ENCODE assay signal across 17 mouse cellular contexts in genomic region chr7:113141846-113142683, GRCm38 (mm10).
A peak's percentile ranks its signal among the peaks of the same experiment; 100 is the strongest.
DNase-seq lines count a peak whose midpoint lies in the region; ATAC-seq lines count a peak whose summit lies in the region.
"Had no signal": no experiment of that assay in that cellular context is flagged by ENCODE, and none has a peak within 500 bp of the region (broad histone marks: within the 10 kb centered on the region; RNA-seq: fewer than 3 reads in every experiment).

No protein-coding gene starts in this region.

- H3K9me3 ChIP-seq in hindbrain, embryonic 11.5 days (ENCODE audit: control insufficient read depth, low read length): no peaks in the 10 kb centered on the region
- H3K9me3 ChIP-seq in hindbrain, embryonic 12.5 days (replicated peaks): no peaks in the 10 kb centered on the region
- no peaks in the 10 kb centered on the region for H3K9me3 ChIP-seq in hindbrain, embryonic 13.5 days
- H3K9me3 ChIP-seq in neural tube, embryonic 12.5 days: no peaks in the 10 kb centered on the region
- H3K9me3 ChIP-seq: embryonic facial prominence, embryonic 12.5 days had no signal

- H3K9ac ChIP-seq in hindbrain, embryonic 11.5 days (ENCODE audit: low read depth, low read length): no peak overlapping the region
- H3K9ac ChIP-seq in hindbrain, embryonic 12.5 days: no peak overlapping the region
- no peak overlapping the region for H3K9ac ChIP-seq in hindbrain, embryonic 13.5 days
- H3K9ac ChIP-seq in neural tube, embryonic 12.5 days: no peak overlapping the region
- H3K9ac ChIP-seq: embryonic facial prominence, embryonic 12.5 days; liver, embryonic 14.5 days had no signal

- no peak overlapping the region for H3K27ac ChIP-seq in hindbrain, embryonic 11.5 days (ENCODE audit: low read depth, low read length)
- H3K27ac ChIP-seq in hindbrain, embryonic 12.5 days: no peak overlapping the region; the same call in 1 of the 2 replicates
- H3K27ac ChIP-seq in hindbrain, embryonic 13.5 days: no peak overlapping the region
- no peak overlapping the region for H3K27ac ChIP-seq in neural tube, embryonic 12.5 days
- H3K27ac ChIP-seq: embryonic facial prominence, embryonic 12.5 days; liver, embryonic 14.5 days had no signal

- H3K27me3 ChIP-seq in hindbrain, embryonic 11.5 days (ENCODE audit: control insufficient read depth, insufficient read depth, low read length): no peaks in the 10 kb centered on the region
- H3K27me3 ChIP-seq in hindbrain, embryonic 12.5 days: peaks cover 9% of the 10 kb centered on the region
- peaks cover 9% of the 10 kb centered on the region for H3K27me3 ChIP-seq in hindbrain, embryonic 13.5 days
- H3K27me3 ChIP-seq in neural tube, embryonic 12.5 days (replicated peaks): no peaks in the 10 kb centered on the region

- 39% methylated on average over 10 of the region's 10 CpGs for WGBS in hindbrain, embryonic 11.5 days
- WGBS in hindbrain, embryonic 12.5 days: 30% methylated on average over 10 of the region's 10 CpGs
- WGBS in hindbrain, embryonic 13.5 days: 25% methylated on average over 10 of the region's 10 CpGs
- 33% methylated on average over 10 of the region's 10 CpGs for WGBS in neural tube, embryonic 12.5 days

- H3K4me2 ChIP-seq in hindbrain, embryonic 11.5 days (replicated peaks; ENCODE audit: low read depth, low read length): no peak overlapping the region
- no peak overlapping the region for H3K4me2 ChIP-seq in hindbrain, embryonic 12.5 days (replicated peaks)
- no peak overlapping the region for H3K4me2 ChIP-seq in hindbrain, embryonic 13.5 days
- peak overlapping the region; percentile 32; the same call in 1 of the 2 replicates for H3K4me2 ChIP-seq in neural tube, embryonic 12.5 days (replicated peaks)
- H3K4me2 ChIP-seq: embryonic facial prominence, embryonic 12.5 days had no signal

- H3K4me1 ChIP-seq in hindbrain, embryonic 11.5 days (replicated peaks; ENCODE audit: control insufficient read depth, insufficient read depth, low read length): no peaks in the 10 kb centered on the region; the same call in none of the 2 replicates
- H3K4me1 ChIP-seq in hindbrain, embryonic 12.5 days: peaks cover 8% of the 10 kb centered on the region
- peaks cover 10% of the 10 kb centered on the region for H3K4me1 ChIP-seq in hindbrain, embryonic 13.5 days (replicated peaks)
- H3K4me1 ChIP-seq in neural tube, embryonic 12.5 days: peaks cover 9% of the 10 kb centered on the region; the same call in 1 of the 2 replicates
- H3K4me1 ChIP-seq: embryonic facial prominence, embryonic 12.5 days had no signal

- H3K36me3 ChIP-seq in hindbrain, embryonic 11.5 days (ENCODE audit: control insufficient read depth, insufficient read depth, low read length): no peaks in the 10 kb centered on the region
- no peaks in the 10 kb centered on the region for H3K36me3 ChIP-seq in hindbrain, embryonic 12.5 days
- no peaks in the 10 kb centered on the region for H3K36me3 ChIP-seq in hindbrain, embryonic 13.5 days
- H3K36me3 ChIP-seq in neural tube, embryonic 12.5 days: no peaks in the 10 kb centered on the region
- H3K36me3 ChIP-seq: embryonic facial prominence, embryonic 12.5 days had no signal

- DNase-seq in hindbrain, embryonic 11.5 days (ENCODE audit: low spot score): peak; percentile 53
- peak; percentile 92 for DNase-seq in ZHBTc4 (ENCODE audit: low read depth, low spot score)
- DNase-seq in spleen, postnatal 10 days (ENCODE audit: low spot score in 2 of 2): no peak
- no peak for DNase-seq in cerebellum, adult 9-11 months
- DNase-seq: adrenal gland, postnatal 14 days; B cell, adult 2 months; cerebellum, adult 11 months; kidney, adult 2 months; lung, postnatal 36 days; thymus, adult 18-20 months had no signal

- H3K4me3 ChIP-seq in hindbrain, embryonic 11.5 days (ENCODE audit: low read depth, low read length): no peak overlapping the region
- H3K4me3 ChIP-seq in hindbrain, embryonic 12.5 days: no peak overlapping the region
- H3K4me3 ChIP-seq in hindbrain, embryonic 13.5 days: no peak overlapping the region
- H3K4me3 ChIP-seq in neural tube, embryonic 12.5 days: no peak overlapping the region
- H3K4me3 ChIP-seq: embryonic facial prominence, embryonic 12.5 days; layer of hippocampus, adult 2 months had no signal

- no peak for ATAC-seq in hindbrain, embryonic 11.5 days (ENCODE audit: low FRiP score)
- no peak for ATAC-seq in hindbrain, embryonic 12.5 days (ENCODE audit: low FRiP score)
- ATAC-seq in hindbrain, embryonic 13.5 days (ENCODE audit: low FRiP score): peak; percentile 32; the same call in 1 of the 2 replicates
- no peak for ATAC-seq in neural tube, embryonic 12.5 days (ENCODE audit: low FRiP score, low read depth)
- ATAC-seq in monocyte, adult 5-6 weeks (replicated peaks; ENCODE audit: insufficient number of reproducible peaks, low FRiP score, low TSS enrichment, poor library complexity, severe bottlenecking): no peak

Comparison
In these comparisons a context has a peak if more than half of its experiments do, and no peak if none do; other contexts are left out.
1. DNase-seq: peak in hindbrain, embryonic 11.5 days (single experiment) and ZHBTc4 (single experiment); none in spleen, postnatal 10 days (0 of 2) and cerebellum, adult 9-11 months (single experiment).